Mouse (Mus musculus): ENCODE results near the gene Gm17387.

- no peak for TF ChIP-seq POLR2A (IDR thresholded peaks at IDR 0.05; ENCODE audit: borderline replicate concordance, extremely low read depth, insufficient read depth, insufficient read length, poor library complexity, severe bottlenecking)
- no peak for TF ChIP-seq CTCF (IDR thresholded peaks at IDR 0.05; ENCODE audit: borderline replicate concordance, extremely low read depth, insufficient read depth, insufficient read length)
Measured at GRCm38 (mm10) chr7:141052421-141052820, 23.5 kb downstream of the Gm17387 start.
